Mouse (Mus musculus) retina, postnatal 7 days (tissue): ENCODE results near the gene Medag.
A peak's percentile ranks its signal among the peaks of the same experiment; 100 is the strongest.

Source experiments
- DNase-seq: peaks from one replicate; pipeline ENCODE4 v3.0.0-alpha.2; 2012; ENCODE audit warnings: low read depth, low spot score

Medag gene

GRCm38 (mm10) chr5:149411509-149412193 lies at the start of gene Medag:
TSS of gene Medag (plus strand) at chr5:149411749.
- DNase-seq, result peak; percentile 19

DNA sequence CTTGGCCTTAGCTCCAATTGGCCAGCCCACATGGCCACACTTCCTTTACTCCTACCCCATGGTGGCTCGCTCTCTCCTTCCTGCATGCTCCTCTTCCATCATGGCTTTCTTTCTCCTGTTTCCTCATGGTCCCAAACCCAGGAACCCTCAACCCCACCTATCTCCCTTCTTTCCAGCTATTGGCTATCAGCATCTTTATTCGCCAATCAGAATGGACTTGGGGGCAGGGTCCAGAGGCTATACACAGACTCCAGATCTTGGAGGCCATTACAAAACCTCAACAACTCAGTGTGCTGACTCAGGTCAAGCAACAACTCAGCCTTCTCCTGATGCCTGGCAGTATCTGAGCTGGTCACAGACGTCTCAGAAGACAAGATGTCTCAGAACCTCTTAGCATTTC lies 48.9 kb upstream of the Medag start:
- DNase-seq, result no peak

- DNase-seq, result no peak
Measured at GRCm38 (mm10) chr5:149363903-149364755, 47.4 kb upstream of the Medag start.

DNA sequence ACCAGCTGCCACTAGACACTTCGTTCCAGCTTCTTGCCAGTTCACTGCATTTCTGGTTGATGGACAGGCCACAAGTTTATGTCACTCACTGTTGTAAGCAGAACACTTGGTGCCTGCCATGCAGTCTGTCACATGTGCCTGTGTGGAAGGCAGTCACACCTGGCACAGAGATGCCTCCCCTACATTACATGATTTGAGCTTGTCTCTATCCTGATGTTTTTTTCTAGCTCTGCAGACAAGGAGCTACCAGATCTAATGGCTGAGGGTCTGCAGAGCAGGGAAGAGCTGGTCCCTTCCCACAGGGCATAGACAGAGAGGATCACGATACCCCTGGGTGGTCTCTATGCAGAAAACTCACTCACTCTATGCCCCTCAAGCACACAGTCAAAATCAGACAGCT lies 44.5 kb upstream of the Medag start:
- no peak for DNase-seq

DNA sequence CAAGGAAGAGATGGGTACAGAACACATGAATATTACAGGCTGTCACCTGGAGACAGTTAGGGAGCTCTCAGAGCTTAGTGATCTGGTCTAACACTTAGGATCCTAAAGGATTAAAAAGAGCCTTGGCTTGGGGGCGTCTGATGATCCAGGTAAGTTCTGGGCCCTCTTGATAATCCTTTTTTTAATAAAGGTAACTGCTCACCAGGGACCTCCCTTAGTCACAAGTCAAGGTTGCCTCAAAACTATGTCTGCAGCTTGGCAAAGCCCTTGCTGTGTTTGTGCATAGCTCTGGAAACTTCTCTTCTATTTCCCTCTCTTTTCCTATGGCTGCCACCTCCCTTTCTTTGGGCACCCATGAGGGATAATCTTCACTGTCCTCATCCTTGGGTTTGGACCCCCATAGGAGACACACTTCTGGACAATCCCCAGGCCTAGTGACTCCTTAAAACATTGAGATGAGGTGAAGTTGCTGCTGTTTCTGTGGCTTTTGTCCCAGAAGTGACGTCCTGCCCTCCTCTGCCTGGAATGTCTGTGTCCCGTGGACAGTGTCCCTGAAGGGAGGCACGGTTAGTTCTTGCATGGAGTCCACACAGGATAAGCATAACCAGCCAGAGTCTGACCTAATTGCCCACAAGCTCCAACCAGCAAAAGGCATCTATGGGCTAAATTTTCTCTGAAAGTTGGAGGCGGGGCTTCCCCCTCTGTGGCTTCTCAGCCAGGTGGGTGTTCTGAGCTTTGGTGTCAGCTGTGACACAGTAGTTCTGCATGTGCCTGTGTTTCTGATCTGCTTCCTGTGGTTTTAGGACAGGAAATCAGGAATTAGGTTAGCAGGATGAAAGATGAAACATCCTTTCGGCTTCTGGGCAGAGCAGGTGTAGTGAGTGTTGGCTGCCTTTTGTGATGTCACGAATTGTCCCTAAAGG lies 43.7 kb upstream of the Medag start:
- DNase-seq, result no peak

DNA sequence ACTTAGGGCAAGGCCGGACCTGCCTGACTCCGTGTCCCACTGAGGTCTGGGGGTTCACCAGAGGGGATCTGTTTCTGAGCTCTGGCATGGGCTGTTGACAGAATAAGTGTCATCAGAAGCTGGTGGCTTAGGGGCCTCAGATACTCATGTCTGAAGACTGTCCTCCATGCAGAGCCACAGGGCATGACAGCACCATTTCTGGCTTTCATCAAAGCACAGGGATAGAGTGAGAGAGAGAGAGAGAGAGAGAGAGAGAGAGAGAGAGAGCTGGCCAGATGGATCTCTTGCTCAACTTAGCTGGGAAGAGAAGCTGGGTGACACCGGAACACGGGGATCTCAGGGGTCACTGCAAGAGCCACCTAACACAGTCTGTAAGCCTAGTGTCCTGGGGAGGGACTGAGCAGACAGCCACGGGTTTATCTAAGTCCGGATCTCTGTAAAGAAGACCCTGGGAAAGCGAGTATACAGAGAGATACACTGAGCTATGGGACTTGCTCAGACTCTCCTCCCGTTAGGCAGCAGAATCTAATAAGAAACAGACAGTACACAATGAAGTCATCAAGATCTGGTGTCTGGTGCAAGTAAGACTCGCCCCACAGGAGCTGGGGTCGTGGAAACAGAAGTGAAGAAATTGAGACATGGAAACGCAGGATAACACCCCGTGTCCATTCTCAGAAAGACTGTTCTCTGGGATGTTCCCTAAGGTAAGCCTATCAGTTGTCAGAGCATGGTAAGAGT lies 42.8 kb upstream of the Medag start:
- no peak for DNase-seq

DNA sequence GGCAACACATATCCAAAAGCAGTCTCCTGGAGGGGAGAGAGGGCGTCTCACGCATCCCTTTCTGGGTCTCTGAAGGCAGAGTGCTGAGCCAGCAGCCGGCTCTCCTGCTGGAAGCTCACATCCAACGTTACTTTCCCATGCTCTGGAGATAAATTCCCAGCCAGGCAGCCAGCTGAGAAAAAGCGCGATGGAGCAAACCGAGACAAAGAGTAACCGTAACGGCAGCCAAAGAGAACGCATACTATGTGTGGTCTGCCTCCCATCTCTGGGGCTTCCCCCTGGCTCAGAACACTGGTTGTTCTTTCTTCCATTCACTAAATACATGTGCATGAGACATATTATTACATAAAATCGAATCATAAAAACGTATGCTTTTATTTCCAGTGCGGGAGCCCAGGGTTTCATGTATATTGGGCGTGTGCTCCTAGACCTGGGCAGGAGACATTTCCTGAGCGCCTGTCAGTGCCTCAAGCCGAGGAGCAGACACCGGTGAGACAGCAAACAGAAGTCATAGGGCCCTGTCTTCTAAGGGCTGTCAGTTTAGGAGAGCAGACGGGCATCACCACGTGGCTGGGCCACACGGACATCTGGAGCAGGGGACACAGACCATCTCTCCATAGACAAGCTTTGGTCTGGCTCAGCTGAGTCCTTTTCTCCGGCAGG lies 42.0 kb upstream of the Medag start:
- DNase-seq, result no peak

DNA sequence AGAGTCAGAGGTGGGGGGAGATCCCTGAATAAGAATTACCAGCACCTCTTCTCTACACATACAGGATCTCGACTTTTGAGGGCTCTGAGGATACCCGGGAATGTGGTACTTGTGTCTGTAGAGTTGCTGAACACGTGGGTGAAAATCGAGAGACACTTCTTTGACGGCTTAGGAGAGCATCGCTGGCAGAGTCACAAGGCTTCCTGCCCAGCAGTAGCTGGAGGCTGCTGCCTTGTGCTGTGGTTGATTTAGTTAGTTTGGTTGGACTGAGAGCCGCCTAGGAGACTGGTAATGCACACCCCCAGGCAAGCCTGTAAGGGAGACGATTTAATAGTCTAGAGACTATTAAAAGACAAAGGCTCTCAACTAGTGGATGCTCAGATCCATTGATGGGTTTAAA lies 39.5 kb upstream of the Medag start:
- no peak for DNase-seq

DNA sequence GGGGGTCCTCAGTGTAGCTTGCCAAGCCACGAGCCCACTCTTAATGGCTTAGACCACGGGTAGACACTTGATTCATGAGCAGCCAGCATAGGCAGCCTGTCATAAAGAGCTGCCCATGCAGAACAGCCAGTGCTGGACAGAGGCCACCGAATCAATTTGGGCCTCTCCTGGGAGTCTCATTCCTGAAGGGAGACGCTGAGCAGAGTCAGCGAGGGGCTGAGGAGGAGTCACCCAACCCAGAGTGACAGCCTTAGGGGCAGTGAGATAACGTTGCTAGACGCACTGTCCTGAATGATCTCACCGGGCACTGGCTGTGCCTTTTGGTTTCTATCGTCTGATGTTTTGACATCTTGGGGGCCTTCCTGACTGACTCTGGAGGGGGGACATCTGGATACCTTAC lies 38.3 kb upstream of the Medag start:
- no peak for DNase-seq

DNA sequence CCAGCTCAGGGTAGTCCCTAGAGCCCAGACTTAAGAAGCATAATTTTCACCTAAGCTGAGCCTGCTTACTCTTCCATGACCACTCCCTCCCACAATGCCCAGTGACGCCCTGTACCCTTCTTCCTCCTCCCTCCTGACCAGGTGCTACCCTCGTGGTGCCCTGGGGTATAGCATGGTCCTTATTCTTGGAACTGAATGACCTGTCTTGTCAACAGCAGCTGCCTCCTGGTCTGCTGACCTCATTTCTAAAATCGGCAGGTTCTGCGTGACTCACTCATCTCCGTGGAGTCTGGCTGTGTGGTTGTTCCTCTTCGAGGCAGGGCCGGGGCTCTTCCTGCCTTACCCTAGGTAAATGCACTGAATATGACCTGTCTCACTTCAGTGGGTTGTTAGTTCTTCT lies 37.5 kb upstream of the Medag start:
- DNase-seq, result no peak

- no peak for DNase-seq
Measured at GRCm38 (mm10) chr5:149375074-149375888, 36.3 kb upstream of the Medag start.

DNA sequence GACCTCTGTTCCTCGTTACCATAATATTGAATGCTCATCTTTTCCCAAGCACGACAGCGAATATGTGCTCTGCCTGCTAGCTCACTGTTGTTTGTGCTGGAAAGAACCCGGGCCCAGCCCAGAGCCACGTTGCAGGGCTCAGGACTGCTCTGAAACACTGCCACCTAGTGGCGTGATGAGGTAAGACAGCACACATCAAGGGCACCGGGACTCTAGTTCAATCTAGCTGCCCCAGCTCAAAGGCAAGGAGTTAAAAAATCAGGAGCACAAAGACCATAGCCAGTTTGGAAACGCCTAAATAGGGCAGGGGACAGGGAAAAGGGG lies 35.7 kb upstream of the Medag start:
- DNase-seq, result peak; percentile 65

- DNase-seq, result no peak
Measured at GRCm38 (mm10) chr5:149376367-149376766, 35.2 kb upstream of the Medag start.

GRCm38 (mm10) chr5:149377253-149377652 lies 34.3 kb upstream of the Medag start:
- no peak for DNase-seq

- no peak for DNase-seq
Measured at GRCm38 (mm10) chr5:149378566-149378965, 33.0 kb upstream of the Medag start.

DNA sequence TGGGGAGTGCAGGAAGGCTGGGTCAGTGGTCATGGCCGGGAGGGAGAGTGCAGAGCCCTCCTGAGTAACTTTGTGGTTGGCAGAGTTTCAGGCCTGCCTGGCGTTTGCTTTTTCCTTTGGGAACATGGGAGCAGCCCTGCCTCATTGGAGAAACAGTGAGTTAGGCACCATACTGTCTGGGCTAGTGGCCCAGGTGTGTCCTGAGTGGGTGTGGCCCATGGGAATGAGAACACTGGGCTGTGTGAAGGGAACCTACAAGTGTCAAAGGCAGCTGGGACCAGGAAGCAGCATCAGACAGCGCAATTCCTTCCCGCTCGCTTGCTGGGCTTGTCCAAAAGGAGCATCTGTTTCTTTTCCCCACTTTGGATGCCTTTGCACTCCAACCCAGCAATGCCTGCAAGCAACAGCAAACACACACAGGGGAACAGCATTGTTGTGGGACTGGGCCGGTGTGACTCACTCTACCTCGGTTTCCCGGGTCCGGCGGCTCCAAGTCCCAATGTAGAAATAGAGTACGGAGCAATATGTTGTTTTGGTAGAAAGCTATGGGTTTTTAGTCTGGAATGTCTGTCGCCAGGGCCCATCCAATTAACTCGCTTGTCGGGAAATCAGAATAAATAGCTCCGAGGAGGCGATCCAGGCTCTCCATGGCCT lies 32.3 kb upstream of the Medag start:
- no peak for DNase-seq

DNA sequence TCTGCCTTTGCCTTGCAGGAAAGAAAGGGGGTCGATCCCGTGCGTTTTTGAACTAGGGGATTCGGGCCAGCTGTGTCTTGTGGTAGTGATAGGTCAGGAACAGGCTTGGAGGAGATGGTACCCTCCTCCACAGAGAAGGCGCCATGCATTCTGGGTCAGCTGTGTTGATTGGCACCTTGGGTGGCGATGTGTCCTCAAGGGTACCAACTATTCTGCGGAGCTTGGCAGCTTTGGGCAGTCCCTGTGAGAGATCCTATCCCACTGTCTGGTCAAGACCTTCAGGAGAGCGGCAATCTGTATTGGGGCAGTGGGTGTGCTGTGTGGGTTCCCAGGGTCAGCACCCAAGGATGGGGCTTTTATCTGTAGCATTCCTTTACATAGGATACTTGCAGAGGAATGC lies 31.7 kb upstream of the Medag start:
- DNase-seq, result no peak

DNA sequence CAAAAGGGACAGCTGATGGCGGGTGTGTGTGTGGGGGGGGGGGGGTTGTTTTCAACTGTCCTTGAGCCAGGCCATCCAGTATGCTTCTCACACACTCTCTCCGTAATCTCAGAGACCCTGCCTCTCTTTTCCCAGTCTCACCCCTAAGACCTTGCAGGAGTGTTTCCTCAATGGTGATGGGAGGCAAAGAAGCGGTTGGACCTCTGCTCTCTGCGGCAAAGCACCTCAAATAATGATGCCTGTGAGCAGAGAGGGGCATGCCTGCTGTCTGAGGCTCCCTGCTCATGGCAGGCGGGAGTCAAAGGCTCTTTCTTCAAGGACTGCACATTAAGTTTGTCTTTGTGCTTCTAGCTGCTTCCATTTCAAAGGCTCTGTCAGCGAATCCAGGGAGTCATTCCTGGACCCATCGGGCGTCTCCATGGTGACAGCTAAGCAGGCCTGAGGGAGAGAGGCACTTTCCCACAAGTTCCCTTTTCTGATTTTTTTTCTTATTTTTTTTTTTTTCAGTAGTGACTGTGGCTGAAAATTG lies 31.1 kb upstream of the Medag start:
- no peak for DNase-seq

DNA sequence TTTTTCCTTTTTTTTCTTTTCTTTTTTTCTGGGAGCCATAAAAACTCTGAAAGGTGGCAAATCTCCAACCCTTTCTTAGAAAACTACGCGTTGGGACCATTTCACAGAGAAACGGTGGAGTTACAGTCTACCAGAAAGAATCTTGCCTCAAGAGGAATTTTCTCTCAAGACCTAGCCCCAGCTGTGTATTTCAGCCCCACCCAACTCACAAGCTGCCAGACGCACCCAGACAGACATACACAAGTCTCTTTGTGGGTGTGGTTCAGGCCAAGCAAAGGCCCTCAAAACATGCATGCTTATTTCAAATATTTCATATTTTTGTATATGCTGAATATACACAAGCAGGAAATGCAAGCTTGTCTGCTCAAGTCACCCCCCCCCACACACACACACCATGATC lies 29.6 kb upstream of the Medag start:
- no peak for DNase-seq
